Mouse (Mus musculus) MEL (cell line): Measurements from ENCODE around the gene Pknox2. TPM values are rescaled to one million over a fixed set of nuclear protein-coding genes. Genes with fewer than 3 reads are reported as not detected.

ENCODE experiments used
- DNase-seq: peaks from one replicate; pipeline ENCODE4 v3.0.0; 2011; ENCODE audit warnings: low read depth, low spot score
- H3K27ac ChIP-seq: 2 replicates; pipeline ENCODE4 v1.5.1; 2012; ENCODE audit warnings: low read depth, mild to moderate bottlenecking, control low read depth, low read length, moderate library complexity; ENCODE audit not compliant: control insufficient read depth
- H3K27me3 ChIP-seq, 2 experiments: fragments of 150-350 bp in 1 of 2; sonication (generic) in 1 of 2; 2 replicates each; pipeline ENCODE4 v1.6.1; 2012; ENCODE audit warnings: low read length in 2 of 2, mild to moderate bottlenecking in 2 of 2, improper control_type of control experiment in 1 of 2, moderate library complexity in 1 of 2; ENCODE audit not compliant: insufficient read depth in 2 of 2, control insufficient read depth in 1 of 2
- H3K36me3 ChIP-seq, 2 experiments: 2 replicates each; pipeline ENCODE4 v1.6.1; 2012 to 2014; ENCODE audit warnings: low read length in 2 of 2, improper control_type of control experiment in 1 of 2, inconsistent platforms in 1 of 2, mild to moderate bottlenecking in 1 of 2; ENCODE audit not compliant: insufficient read depth in 2 of 2, control insufficient read depth in 1 of 2
- H3K4me1 ChIP-seq, 2 experiments: fragments of 150-350 bp in 1 of 2; sonication (generic) in 1 of 2; 2 replicates each; pipeline ENCODE4 v1.6.1; 2012; ENCODE audit warnings: low read length in 2 of 2, improper control_type of control experiment in 1 of 2, mild to moderate bottlenecking in 1 of 2; ENCODE audit not compliant: insufficient read depth in 2 of 2, control insufficient read depth in 1 of 2
- H3K4me3 ChIP-seq, 2 experiments: fragments of 150-350 bp in 1 of 2; sonication (generic) in 1 of 2; 2 replicates each; pipeline ENCODE4 v1.5.1; 2012; ENCODE audit warnings: low read depth in 2 of 2, low read length in 2 of 2, mild to moderate bottlenecking in 2 of 2, moderate library complexity in 2 of 2, control low read depth in 1 of 2, improper control_type of control experiment in 1 of 2; ENCODE audit not compliant: control insufficient read depth in 1 of 2, insufficient read depth in 1 of 2
- H3K79me2 ChIP-seq: 2 replicates; pipeline ENCODE4 v1.6.1; 2012; ENCODE audit warnings: mild to moderate bottlenecking, low read length, moderate library complexity; ENCODE audit not compliant: control insufficient read depth, poor library complexity, insufficient read depth
- H3K9ac ChIP-seq: 2 replicates; pipeline ENCODE4 v1.6.1; 2012; ENCODE audit warnings: low read depth, mild to moderate bottlenecking, control low read depth, low read length, moderate library complexity; ENCODE audit not compliant: control insufficient read depth, poor library complexity, severe bottlenecking
- H3K9me3 ChIP-seq: fragments of 150-350 bp; sonication (generic); replicated peaks from 2 replicates; pipeline ENCODE4 v1.6.1; 2012; ENCODE audit warnings: mild to moderate bottlenecking, low read length, improper control_type of control experiment, moderate library complexity; ENCODE audit not compliant: insufficient read depth
- CHD2 ChIP-seq: IDR thresholded peaks from 2 replicates; pipeline ENCODE4 v1.6.1; 2011; ENCODE audit warnings: low read length, improper control_type of control experiment
- CTCF ChIP-seq, 3 experiments: IDR thresholded peaks in 2 of 3; conservative IDR thresholded peaks in 1 of 3; 2 replicates each; pipeline ENCODE4 v1.5.1; 2011 to 2012; ENCODE audit warnings: low read length in 3 of 3, low read depth in 2 of 3, mild to moderate bottlenecking in 2 of 3, improper control_type of control experiment in 1 of 3, inconsistent platforms in 1 of 3, mixed read lengths in 1 of 3, moderate library complexity in 1 of 3; ENCODE audit not compliant: control insufficient read depth in 1 of 3, insufficient read depth in 1 of 3, poor library complexity in 1 of 3, severe bottlenecking in 1 of 3
- GABPA ChIP-seq: IDR thresholded peaks from 2 replicates; pipeline ENCODE4 v1.6.1; 2012; ENCODE audit warnings: low read depth, mild to moderate bottlenecking, inconsistent platforms, low read length, improper control_type of control experiment, moderate library complexity
- HCFC1 ChIP-seq: IDR thresholded peaks from 2 replicates; pipeline ENCODE4 v1.6.1; 2012; ENCODE audit warnings: low read depth, mild to moderate bottlenecking, inconsistent platforms, low read length, improper control_type of control experiment, moderate library complexity
- JUND ChIP-seq: IDR thresholded peaks from 2 replicates; pipeline ENCODE4 v1.6.1; 2011; ENCODE audit warnings: low read depth, mild to moderate bottlenecking, improper control_type of control experiment, low read length
- MAFK ChIP-seq: IDR thresholded peaks from 2 replicates; pipeline ENCODE4 v1.6.1; 2011; ENCODE audit warnings: low read depth, mild to moderate bottlenecking, low read length, improper control_type of control experiment, borderline replicate concordance
- MAX ChIP-seq: IDR thresholded peaks from 2 replicates; pipeline ENCODE4 v1.6.1; 2011; ENCODE audit warnings: low read length, improper control_type of control experiment
- MYB ChIP-seq: IDR thresholded peaks from 2 replicates; pipeline ENCODE4 v1.6.1; 2011; ENCODE audit warnings: mild to moderate bottlenecking, low read depth, low read length, improper control_type of control experiment
- MYC ChIP-seq: IDR thresholded peaks from 2 replicates; pipeline ENCODE4 v1.6.1; 2011; ENCODE audit warnings: low read depth, mild to moderate bottlenecking, low read length, improper control_type of control experiment, moderate library complexity
- POLR2A ChIP-seq, 2 experiments: IDR thresholded peaks; 2 replicates each; pipeline ENCODE4 v1.6.1; 2011 to 2012; ENCODE audit warnings: low read length in 2 of 2, mild to moderate bottlenecking in 2 of 2, control low read depth in 1 of 2, improper control_type of control experiment in 1 of 2, low read depth in 1 of 2, moderate library complexity in 1 of 2; ENCODE audit not compliant: control insufficient read depth in 1 of 2, insufficient read depth in 1 of 2, poor library complexity in 1 of 2
- RAD21 ChIP-seq: IDR thresholded peaks from 2 replicates; pipeline ENCODE4 v1.6.1; 2011; ENCODE audit warnings: mild to moderate bottlenecking, low read depth, low read length, improper control_type of control experiment
- RCOR1 ChIP-seq: IDR thresholded peaks from 2 replicates; pipeline ENCODE4 v1.6.1; 2012; ENCODE audit warnings: low read depth, mild to moderate bottlenecking, inconsistent platforms, low read length, improper control_type of control experiment
- SMC3 ChIP-seq: IDR thresholded peaks from 2 replicates; pipeline ENCODE4 v1.6.1; 2011; ENCODE audit warnings: low read depth, low read length, improper control_type of control experiment
- TBP ChIP-seq: IDR thresholded peaks from 2 replicates; pipeline ENCODE4 v1.8.0; 2011; ENCODE audit warnings: low read depth, low read length, improper control_type of control experiment
- UBTF ChIP-seq: IDR thresholded peaks from 2 replicates; pipeline ENCODE4 v1.6.1; 2012; ENCODE audit warnings: low read depth, mild to moderate bottlenecking, inconsistent platforms, low read length, improper control_type of control experiment, moderate library complexity, borderline replicate concordance; ENCODE audit not compliant: insufficient read depth
- USF1 ChIP-seq: IDR thresholded peaks from 2 replicates; pipeline ENCODE4 v1.6.1; 2014; ENCODE audit warnings: low read depth, mild to moderate bottlenecking, inconsistent platforms, low read length, improper control_type of control experiment, moderate library complexity
- polyA plus RNA-seq, 2 experiments: library from polyadenylated mRNA; stranded (reverse) in 1 of 2; unstranded in 1 of 2; fragments of >175 nt in 1 of 2; fragments of >200 nt in 1 of 2; gene quantifications; 2 replicates each; pipeline versions ENCODE4 v1.2.1 to v1.2.4; 2012; ENCODE audit warnings: low replicate concordance in 2 of 2, low read depth in 1 of 2; ENCODE audit not compliant: insufficient read length in 2 of 2, insufficient read depth in 1 of 2, missing spikeins in 1 of 2
- total RNA-seq: library from RNA; depleted of rRNA; stranded (reverse); fragments of 300-350 nt; gene quantifications from 2 replicates; pipeline ENCODE4 v1.2.3, GENCODE M21; 2012

The Pknox2 gene
- total and polyA plus RNA-seq, 3 experiments, result not detected

- Histone ChIP-seq H3K27ac (no peak overlapping the region), H3K9me3 (no peaks in the 10 kb centered on the region), H3K27me3 (no peaks in the 10 kb centered on the region; a peak in 1 of 4 replicates), H3K79me2 (no peaks in the 10 kb centered on the region), H3K4me1 (no peaks in the 10 kb centered on the region)
- no peak for DNase-seq
- TF ChIP-seq RCOR1 (no peak), SMC3 (no peak), RAD21 (no peak), HCFC1 (no peak), MAFK (no peak), POLR2A (IDR thresholded peaks at IDR 0.05; ENCODE audit: control insufficient read depth in 1 of 2, insufficient read depth in 1 of 2, low read depth in 1 of 2, low read length in 2 of 2, poor library complexity in 1 of 2) (no peak), UBTF (no peak), MYB (no peak), MAX (no peak), TBP (no peak), MYC (no peak), JUND (no peak)
- TF ChIP-seq, all 39 proteins: peak for 0
- H3K36me3 ChIP-seq, result no peaks in the 10 kb centered on the region
- H3K9ac ChIP-seq, result no peak overlapping the region
- H3K4me3 ChIP-seq, result no peak overlapping the region
Observed at GRCm38 (mm10) chr9:37146603-37147358, 426 bp downstream of the Pknox2 start.

- H3K27me3 ChIP-seq, result no peaks in the 10 kb centered on the region; a peak in 1 of 4 replicates
- no peaks in the 10 kb centered on the region for H3K4me1 ChIP-seq
- no peak for DNase-seq
- H3K36me3 ChIP-seq, result no peaks in the 10 kb centered on the region
- no peaks in the 10 kb centered on the region for H3K79me2 ChIP-seq
- no peaks in the 10 kb centered on the region for H3K9me3 ChIP-seq
- TF ChIP-seq MYB (no peak), CTCF (IDR thresholded peaks at IDR 0.05 in 2 of 3, conservative IDR thresholded peaks at IDR 0.05 in 1 of 3; ENCODE audit: control insufficient read depth in 1 of 3, insufficient read depth in 1 of 3, low read depth in 2 of 3, low read length in 3 of 3, poor library complexity in 1 of 3, severe bottlenecking in 1 of 3) (no peak), USF1 (no peak), UBTF (no peak), CHD2 (no peak), GABPA (no peak)
- H3K9ac ChIP-seq, result no peak overlapping the region
- H3K27ac ChIP-seq, result no peak overlapping the region
- H3K4me3 ChIP-seq, result no peak overlapping the region
Observed at GRCm38 (mm10) chr9:37146353-37146602, 929 bp downstream of the Pknox2 start.
